Mouse (Mus musculus): ENCODE measurements around the gene Gm21964. TPM values are rescaled to one million over a fixed set of nuclear protein-coding genes. Genes with fewer than 3 reads are reported as not detected.

Gm21964 gene
- total and polyA plus RNA-seq, 3 experiments = not detected

- no peak for TF ChIP-seq TAL1 (IDR thresholded peaks at IDR 0.05; ENCODE audit: low read length)
- TF ChIP-seq MAX (IDR thresholded peaks at IDR 0.05; ENCODE audit: low read length) = no peak
- Histone ChIP-seq H3K36me3 (ENCODE audit: control insufficient read depth in 1 of 2, insufficient read depth in 2 of 2, low read length in 2 of 2) (no peaks in the 10 kb centered on the region), H3K9ac (ENCODE audit: control insufficient read depth, low read depth, low read length, poor library complexity, severe bottlenecking) (no peak overlapping the region), H3K27me3 (ENCODE audit: control insufficient read depth in 1 of 2, insufficient read depth in 2 of 2, low read length in 2 of 2) (no peaks in the 10 kb centered on the region), H3K79me2 (ENCODE audit: control insufficient read depth, insufficient read depth, low read length, poor library complexity) (no peaks in the 10 kb centered on the region), H3K9me3 (replicated peaks; ENCODE audit: insufficient read depth, low read length) (no peaks in the 10 kb centered on the region), H3K4me1 (ENCODE audit: control insufficient read depth in 1 of 2, insufficient read depth in 2 of 2, low read length in 2 of 2) (no peaks in the 10 kb centered on the region), H3K27ac (ENCODE audit: control insufficient read depth, low read depth, low read length) (no peak overlapping the region), H3K4me3 (ENCODE audit: control insufficient read depth in 1 of 2, insufficient read depth in 1 of 2, low read depth in 2 of 2, low read length in 2 of 2) (no peak overlapping the region)
- DNase-seq (ENCODE audit: low read depth, low spot score) = no peak
Observed at GRCm38 (mm10) chr8:110082416-110083105, 18.4 kb upstream of the Gm21964 start.

DNA sequence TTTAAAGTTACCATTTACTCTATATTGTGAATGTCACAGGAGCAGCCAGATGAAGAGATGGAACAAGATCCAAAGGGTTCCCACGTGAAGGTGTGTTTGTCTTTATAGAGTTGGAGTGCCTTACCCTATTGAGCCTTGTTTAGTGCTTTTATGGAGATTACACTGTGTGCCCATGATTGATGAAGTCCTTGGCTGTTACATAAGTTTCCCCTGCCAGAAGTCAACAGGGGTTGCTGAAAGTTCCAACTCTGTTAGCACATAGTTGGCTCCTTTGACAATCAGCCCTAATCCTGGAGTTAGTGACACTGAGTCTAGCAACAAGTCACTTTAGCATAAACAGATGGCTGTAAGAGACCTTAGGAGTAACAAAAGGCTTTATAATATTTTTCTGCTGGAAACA is 9.1 kb upstream of the Gm21964 start:
- no peak overlapping the region for H3K4me3 ChIP-seq (ENCODE audit: control insufficient read depth in 1 of 2, insufficient read depth in 1 of 2, low read depth in 2 of 2, low read length in 2 of 2)
- DNase-seq (ENCODE audit: low read depth, low spot score) = no peak
- H3K9ac ChIP-seq (ENCODE audit: control insufficient read depth, low read depth, low read length, poor library complexity, severe bottlenecking) = no peak overlapping the region
- TF ChIP-seq ZC3H11A (IDR thresholded peaks at IDR 0.05; ENCODE audit: low read depth, low read length) (no peak), ETS1 (IDR thresholded peaks at IDR 0.05; ENCODE audit: low read depth, low read length) (no peak), NELFE (IDR thresholded peaks at IDR 0.05; ENCODE audit: low read depth, low read length) (no peak), MAX (IDR thresholded peaks at IDR 0.05; ENCODE audit: low read length) (no peak), KAT2A (conservative IDR thresholded peaks at IDR 0.05; ENCODE audit: low read depth, low read length) (no peak), MYB (IDR thresholded peaks at IDR 0.05; ENCODE audit: low read depth, low read length) (no peak)
- H3K9me3 ChIP-seq (replicated peaks; ENCODE audit: insufficient read depth, low read length) = no peaks in the 10 kb centered on the region
- no peaks in the 10 kb centered on the region for H3K36me3 ChIP-seq (ENCODE audit: control insufficient read depth in 1 of 2, insufficient read depth in 2 of 2, low read length in 2 of 2)
- no peaks in the 10 kb centered on the region for H3K27me3 ChIP-seq (ENCODE audit: control insufficient read depth in 1 of 2, insufficient read depth in 2 of 2, low read length in 2 of 2)
- H3K27ac ChIP-seq (ENCODE audit: control insufficient read depth, low read depth, low read length) = no peak overlapping the region
- H3K4me1 ChIP-seq (ENCODE audit: control insufficient read depth in 1 of 2, insufficient read depth in 2 of 2, low read length in 2 of 2) = no peaks in the 10 kb centered on the region
- H3K79me2 ChIP-seq (ENCODE audit: control insufficient read depth, insufficient read depth, low read length, poor library complexity) = no peaks in the 10 kb centered on the region

DNA sequence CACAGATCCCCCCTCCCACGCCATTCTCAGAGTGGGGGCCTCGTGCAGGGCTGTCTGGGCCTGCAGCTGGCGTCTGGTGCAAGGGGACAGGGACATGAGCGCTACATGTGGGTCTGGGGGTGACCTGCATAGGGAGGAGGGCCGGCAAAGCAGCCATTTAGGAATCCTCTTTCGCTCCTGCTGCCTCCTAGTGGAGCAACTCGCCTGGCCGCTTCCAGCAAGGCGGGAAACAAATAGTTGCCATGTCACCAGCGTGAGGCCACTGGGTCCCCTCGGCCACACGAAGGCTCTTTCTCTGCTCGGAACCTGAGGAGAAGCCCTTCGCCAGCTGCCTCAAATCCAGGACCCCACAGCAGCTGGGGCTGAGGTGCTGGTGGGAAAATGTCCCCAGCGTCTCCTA is 669 bp downstream of the Gm21964 start:
- H3K4me3 ChIP-seq (ENCODE audit: control insufficient read depth in 1 of 2, insufficient read depth in 1 of 2, low read depth in 2 of 2, low read length in 2 of 2) = no peak overlapping the region
- H3K9me3 ChIP-seq (replicated peaks; ENCODE audit: insufficient read depth, low read length) = no peaks in the 10 kb centered on the region
- H3K27me3 ChIP-seq (ENCODE audit: control insufficient read depth in 1 of 2, insufficient read depth in 2 of 2, low read length in 2 of 2) = no peaks in the 10 kb centered on the region
- H3K36me3 ChIP-seq (ENCODE audit: control insufficient read depth in 1 of 2, insufficient read depth in 2 of 2, low read length in 2 of 2) = no peaks in the 10 kb centered on the region
- no peaks in the 10 kb centered on the region for H3K4me1 ChIP-seq (ENCODE audit: control insufficient read depth in 1 of 2, insufficient read depth in 2 of 2, low read length in 2 of 2)
- TF ChIP-seq TAL1 (IDR thresholded peaks at IDR 0.05; ENCODE audit: low read length) (no peak), USF2 (IDR thresholded peaks at IDR 0.05; ENCODE audit: borderline replicate concordance in 1 of 2, insufficient read depth in 1 of 2, low read depth in 1 of 2, low read length in 2 of 2) (no peak), MAZ (IDR thresholded peaks at IDR 0.05; ENCODE audit: low read depth, low read length) (no peak), SIN3A (IDR thresholded peaks at IDR 0.05; ENCODE audit: low read length) (no peak), RAD21 (IDR thresholded peaks at IDR 0.05; ENCODE audit: low read depth, low read length) (no peak), MEF2A (IDR thresholded peaks at IDR 0.05; ENCODE audit: extremely low read depth, insufficient replicate concordance, low read depth, low read length, poor library complexity, severe bottlenecking) (no peak), ELF1 (IDR thresholded peaks at IDR 0.05; ENCODE audit: low read depth, low read length) (no peak), SMC3 (IDR thresholded peaks at IDR 0.05; ENCODE audit: low read depth, low read length) (no peak)
- no peaks in the 10 kb centered on the region for H3K79me2 ChIP-seq (ENCODE audit: control insufficient read depth, insufficient read depth, low read length, poor library complexity)
- H3K27ac ChIP-seq (ENCODE audit: control insufficient read depth, low read depth, low read length) = no peak overlapping the region
- H3K9ac ChIP-seq (ENCODE audit: control insufficient read depth, low read depth, low read length, poor library complexity, severe bottlenecking) = no peak overlapping the region
- no peak for DNase-seq (ENCODE audit: low read depth, low spot score)
